Mouse (Mus musculus): ENCODE results near the gene F2r.

DNA sequence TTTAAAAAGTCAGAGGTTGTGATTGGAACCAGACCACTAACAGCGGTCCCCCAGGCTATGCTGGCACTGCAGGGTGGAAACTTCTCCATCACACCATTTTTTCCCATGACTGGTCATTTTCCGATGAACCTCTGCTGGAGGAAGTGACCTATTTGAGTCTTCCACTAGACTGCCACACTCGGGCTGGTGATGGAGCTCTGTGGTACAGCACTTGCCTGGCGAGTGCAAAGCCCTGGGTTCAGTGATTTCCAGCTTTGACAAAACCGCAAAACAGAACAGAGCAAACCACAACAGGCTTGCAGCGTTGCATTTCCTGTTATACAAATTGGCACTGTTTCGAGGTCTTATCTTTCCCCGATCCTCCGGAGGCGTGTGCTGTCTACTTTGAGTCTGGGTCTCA is 25.4 kb downstream of the F2r start:
- TF ChIP-seq EP300 (IDR thresholded peaks at IDR 0.05; ENCODE audit: low read depth) (no peak), CTCF (IDR thresholded peaks at IDR 0.05; ENCODE audit: low read depth) (no peak)

All from liver, embryonic 14.5 days (tissue).